Mouse (Mus musculus): ENCODE measurements at regions not wholly inside any gene's neighbourhood (a gene's known extent, or its start where the extent isn't known, plus 50 kb on each side); places are given as distances from the start of the nearest gene placed in this dataset.

GRCm38 (mm10) chr2:74244203-74244602 lies 333.1 kb upstream of the Atp5g3 start:
- Histone ChIP-seq H3K27ac (replicated peaks) (no peak overlapping the region), H3K9me3 (no peaks in the 10 kb centered on the region), H3K36me3 (no peaks in the 10 kb centered on the region), H3K9ac (no peak overlapping the region), H3K4me1 (peaks cover 9% of the 10 kb centered on the region; the same call in 1 of the 2 replicates), H3K4me2 (peak overlapping the region; percentile 15; the same call in 1 of the 2 replicates), H3K4me3 (no peak overlapping the region), H3K27me3 (replicated peaks) (no peaks in the 10 kb centered on the region)
- ATAC-seq (ENCODE audit: extremely low read depth, insufficient number of reproducible peaks, low FRiP score, low TSS enrichment): no peak
- 63% methylated on average over 6 of the region's 6 CpGs for WGBS

GRCm38 (mm10) chr2:74243801-74244200 lies 332.7 kb upstream of the Atp5g3 start:
- H3K9me3 ChIP-seq: no peaks in the 10 kb centered on the region
- no peaks in the 10 kb centered on the region for H3K27me3 ChIP-seq (replicated peaks)
- no peak overlapping the region for H3K4me3 ChIP-seq
- H3K36me3 ChIP-seq: no peaks in the 10 kb centered on the region
- H3K4me2 ChIP-seq: peak overlapping the region; percentile 15; the same call in 1 of the 2 replicates
- H3K27ac ChIP-seq (replicated peaks): no peak overlapping the region
- ATAC-seq (ENCODE audit: extremely low read depth, insufficient number of reproducible peaks, low FRiP score, low TSS enrichment): no peak
- no peak overlapping the region for H3K9ac ChIP-seq
- peaks cover 9% of the 10 kb centered on the region; the same call in 1 of the 2 replicates for H3K4me1 ChIP-seq
- WGBS: 56% methylated on average over 9 of the region's 9 CpGs

GRCm38 (mm10) chr2:74239586-74239985 lies 328.5 kb upstream of the Atp5g3 start:
- no peak overlapping the region for H3K4me2 ChIP-seq
- 80% methylated on average over 10 of the region's 10 CpGs for WGBS

GRCm38 (mm10) chr2:74217437-74217836 lies 306.3 kb upstream of the Atp5g3 start:
- H3K27ac ChIP-seq (replicated peaks): no peak overlapping the region
- H3K9ac ChIP-seq: no peak overlapping the region
- H3K9me3 ChIP-seq: no peaks in the 10 kb centered on the region
- no peak overlapping the region for H3K4me3 ChIP-seq
- ATAC-seq (ENCODE audit: extremely low read depth, insufficient number of reproducible peaks, low FRiP score, low TSS enrichment): no peak
- H3K27me3 ChIP-seq (replicated peaks): no peaks in the 10 kb centered on the region
- no peaks in the 10 kb centered on the region for H3K4me1 ChIP-seq
- H3K36me3 ChIP-seq: no peaks in the 10 kb centered on the region
- WGBS: 75% methylated on average over 3 of the region's 3 CpGs
- no peak overlapping the region for H3K4me2 ChIP-seq

More at GRCm38 (mm10) chr2:74239586-74239985, 328.5 kb upstream of the Atp5g3 start:
- H3K4me1 ChIP-seq: peaks cover 9% of the 10 kb centered on the region; the same call in 1 of the 2 replicates
- no peaks in the 10 kb centered on the region for H3K27me3 ChIP-seq (replicated peaks)
- no peak overlapping the region for H3K9ac ChIP-seq
- no peak overlapping the region for H3K27ac ChIP-seq (replicated peaks)
- no peak for ATAC-seq (ENCODE audit: extremely low read depth, insufficient number of reproducible peaks, low FRiP score, low TSS enrichment)
- no peak overlapping the region for H3K4me3 ChIP-seq
- H3K36me3 ChIP-seq: no peaks in the 10 kb centered on the region
- no peaks in the 10 kb centered on the region for H3K9me3 ChIP-seq

GRCm38 (mm10) chr2:74210210-74210609 lies 299.1 kb upstream of the Atp5g3 start:
- no peaks in the 10 kb centered on the region for H3K27me3 ChIP-seq (replicated peaks)
- no peak overlapping the region for H3K4me2 ChIP-seq
- WGBS: 70% methylated on average over 9 of the region's 9 CpGs
- H3K27ac ChIP-seq (replicated peaks): no peak overlapping the region
- H3K4me3 ChIP-seq: no peak overlapping the region
- no peak for ATAC-seq (ENCODE audit: extremely low read depth, insufficient number of reproducible peaks, low FRiP score, low TSS enrichment)
- no peaks in the 10 kb centered on the region for H3K9me3 ChIP-seq
- no peaks in the 10 kb centered on the region for H3K36me3 ChIP-seq
- H3K4me1 ChIP-seq: peaks cover 7% of the 10 kb centered on the region
- H3K9ac ChIP-seq: no peak overlapping the region

- H3K4me2 ChIP-seq: no peak overlapping the region
- WGBS: 75% methylated on average over 3 of the region's 3 CpGs
- no peaks in the 10 kb centered on the region for H3K27me3 ChIP-seq (replicated peaks)
- no peaks in the 10 kb centered on the region for H3K36me3 ChIP-seq
- H3K9me3 ChIP-seq: no peaks in the 10 kb centered on the region
- no peak overlapping the region for H3K27ac ChIP-seq (replicated peaks)
- no peak for ATAC-seq (ENCODE audit: extremely low read depth, insufficient number of reproducible peaks, low FRiP score, low TSS enrichment)
- H3K4me1 ChIP-seq: peaks cover 7% of the 10 kb centered on the region
- no peak overlapping the region for H3K9ac ChIP-seq
- H3K4me3 ChIP-seq: no peak overlapping the region
Measured at GRCm38 (mm10) chr2:74209421-74209917, 298.3 kb upstream of the Atp5g3 start.

GRCm38 (mm10) chr2:74207440-74207839 lies 296.3 kb upstream of the Atp5g3 start:
- peak overlapping the region; percentile 48 for H3K4me2 ChIP-seq
- H3K4me1 ChIP-seq: peaks cover 14% of the 10 kb centered on the region
- H3K9ac ChIP-seq: peak overlapping the region; percentile 48; the same call in 1 of the 2 replicates
- H3K36me3 ChIP-seq: no peaks in the 10 kb centered on the region
- no peaks in the 10 kb centered on the region for H3K9me3 ChIP-seq
- WGBS: 20% methylated on average over 10 of the region's 10 CpGs
- ATAC-seq (ENCODE audit: extremely low read depth, insufficient number of reproducible peaks, low FRiP score, low TSS enrichment): no peak
- no peak overlapping the region for H3K27ac ChIP-seq (replicated peaks)
- no peak overlapping the region for H3K4me3 ChIP-seq
- no peaks in the 10 kb centered on the region for H3K27me3 ChIP-seq (replicated peaks)

GRCm38 (mm10) chr2:74202776-74203175 lies 291.6 kb upstream of the Atp5g3 start:
- no peak overlapping the region for H3K9ac ChIP-seq
- no peak for ATAC-seq (ENCODE audit: extremely low read depth, insufficient number of reproducible peaks, low FRiP score, low TSS enrichment)
- 48% methylated on average over 3 of the region's 3 CpGs for WGBS
- no peaks in the 10 kb centered on the region for H3K36me3 ChIP-seq
- no peaks in the 10 kb centered on the region for H3K9me3 ChIP-seq
- no peak overlapping the region for H3K27ac ChIP-seq (replicated peaks)
- no peak overlapping the region for H3K4me3 ChIP-seq
- H3K27me3 ChIP-seq (replicated peaks): no peaks in the 10 kb centered on the region
- H3K4me1 ChIP-seq: peaks cover 35% of the 10 kb centered on the region
- no peak overlapping the region for H3K4me2 ChIP-seq

- no peak overlapping the region for H3K9ac ChIP-seq
- H3K27me3 ChIP-seq (replicated peaks): no peaks in the 10 kb centered on the region
- ATAC-seq (ENCODE audit: extremely low read depth, insufficient number of reproducible peaks, low FRiP score, low TSS enrichment): no peak
- peak overlapping the region; percentile 15; the same call in 1 of the 2 replicates for H3K4me3 ChIP-seq
- H3K36me3 ChIP-seq: no peaks in the 10 kb centered on the region
- peak overlapping the region; percentile 50 for H3K27ac ChIP-seq (replicated peaks)
- H3K4me2 ChIP-seq: peak overlapping the region; percentile 52
- H3K4me1 ChIP-seq: peaks cover 28% of the 10 kb centered on the region
- WGBS: 18% methylated on average over 11 of the region's 11 CpGs
- no peaks in the 10 kb centered on the region for H3K9me3 ChIP-seq
Measured at GRCm38 (mm10) chr2:74201608-74202323, 290.6 kb upstream of the Atp5g3 start.

- H3K9me3 ChIP-seq: no peaks in the 10 kb centered on the region
- no peak overlapping the region for H3K4me3 ChIP-seq
- 10% methylated on average over 12 of the region's 12 CpGs for WGBS
- H3K4me2 ChIP-seq: peak overlapping the region; percentile 51
- H3K36me3 ChIP-seq: no peaks in the 10 kb centered on the region
- no peak overlapping the region for H3K9ac ChIP-seq
- H3K27ac ChIP-seq (replicated peaks): no peak overlapping the region
- no peaks in the 10 kb centered on the region for H3K27me3 ChIP-seq (replicated peaks)
- H3K4me1 ChIP-seq: peaks cover 28% of the 10 kb centered on the region
- no peak for ATAC-seq (ENCODE audit: extremely low read depth, insufficient number of reproducible peaks, low FRiP score, low TSS enrichment)
Measured at GRCm38 (mm10) chr2:74199550-74199949, 288.4 kb upstream of the Atp5g3 start.

GRCm38 (mm10) chr2:74187963-74188790 lies 277.1 kb upstream of the Atp5g3 start:
- no peak overlapping the region for H3K4me2 ChIP-seq
- WGBS: 51% methylated on average over 8 of the region's 8 CpGs
- ATAC-seq (ENCODE audit: extremely low read depth, insufficient number of reproducible peaks, low FRiP score, low TSS enrichment): no peak

More at GRCm38 (mm10) chr2:74187963-74188790, 277.1 kb upstream of the Atp5g3 start:
- Histone ChIP-seq H3K4me1 (0 out of 2 replicates have a peak, but pooled peaks cover 2% of the 10 kb centered on the region), H3K27me3 (replicated peaks) (no peaks in the 10 kb centered on the region), H3K9ac (no peak overlapping the region), H3K4me3 (no peak overlapping the region), H3K36me3 (no peaks in the 10 kb centered on the region), H3K9me3 (peaks cover 10% of the 10 kb centered on the region), H3K27ac (replicated peaks) (no peak overlapping the region)
